Mouse (Mus musculus) heart, embryonic 13.5 days (tissue): ENCODE measurements at regions not wholly inside any gene's neighbourhood (a gene's known extent, or its start where the extent isn't known, plus 50 kb on each side); places are given as distances from the start of the nearest gene placed in this dataset. TPM values are rescaled to one million over a fixed set of nuclear protein-coding genes. Genes with fewer than 3 reads are reported as not detected.

Experiments used
- ATAC-seq: fragments of 200-750 bp; cut with Nextera tagmentation; 2 replicates; pipeline ENCODE4 v1.8.0; 2017; ENCODE audit warnings: moderate TSS enrichment; ENCODE audit not compliant: insufficient number of reproducible peaks, low FRiP score, low TSS enrichment; ENCODE audit errors: extremely low read depth
- H3K27ac ChIP-seq: fragments of 300-500 bp; sonication (generic); replicated peaks from 2 replicates; pipeline ENCODE4 v1.5.1; 2015; ENCODE audit warnings: moderate library complexity, mild to moderate bottlenecking, inconsistent platforms
- H3K27me3 ChIP-seq: fragments of 300-500 bp; sonication (generic); replicated peaks from 2 replicates; pipeline ENCODE4 v1.6.1; 2015; ENCODE audit warnings: mild to moderate bottlenecking, inconsistent platforms
- H3K36me3 ChIP-seq: fragments of 300-500 bp; sonication (generic); 2 replicates; pipeline ENCODE4 v1.6.1; 2015; ENCODE audit warnings: mild to moderate bottlenecking, inconsistent platforms
- H3K4me1 ChIP-seq: fragments of 300-500 bp; sonication (generic); 2 replicates; pipeline ENCODE4 v1.6.1; 2015; ENCODE audit warnings: inconsistent platforms
- H3K4me2 ChIP-seq: fragments of 300-500 bp; sonication (generic); 2 replicates; pipeline ENCODE4 v1.6.1; 2015; ENCODE audit warnings: inconsistent platforms, mild to moderate bottlenecking, moderate library complexity
- H3K4me3 ChIP-seq: fragments of 300-500 bp; sonication (generic); 2 replicates; pipeline ENCODE4 v1.5.1; 2015; ENCODE audit warnings: moderate library complexity, mild to moderate bottlenecking, inconsistent platforms
- H3K9ac ChIP-seq: fragments of 300-500 bp; sonication (generic); 2 replicates; pipeline ENCODE4 v1.6.1; 2015; ENCODE audit warnings: inconsistent platforms, mild to moderate bottlenecking, moderate library complexity
- H3K9me3 ChIP-seq: fragments of 300-500 bp; sonication (generic); 2 replicates; pipeline ENCODE4 v1.6.1; 2016; ENCODE audit warnings: inconsistent platforms
- WGBS: fragments of 180-500 bp; shearing (Covaris S2); methylation state at CpG from one replicate; pipeline ENCODE4 v1.1.7; 2015; ENCODE audit warnings: mixed read lengths; 5-methylcytosine and 5-hydroxymethylcytosine counted together
- microRNA counts: library from miRNA; unstranded; fragments of <30 nt; microRNA quantifications from one replicate; lab custom pipeline; 2016
- microRNA-seq: library from miRNA; unstranded; fragments of <30 nt; microRNA quantifications from one replicate; pipeline ENCODE4, GENCODE M21; 2016

DNA sequence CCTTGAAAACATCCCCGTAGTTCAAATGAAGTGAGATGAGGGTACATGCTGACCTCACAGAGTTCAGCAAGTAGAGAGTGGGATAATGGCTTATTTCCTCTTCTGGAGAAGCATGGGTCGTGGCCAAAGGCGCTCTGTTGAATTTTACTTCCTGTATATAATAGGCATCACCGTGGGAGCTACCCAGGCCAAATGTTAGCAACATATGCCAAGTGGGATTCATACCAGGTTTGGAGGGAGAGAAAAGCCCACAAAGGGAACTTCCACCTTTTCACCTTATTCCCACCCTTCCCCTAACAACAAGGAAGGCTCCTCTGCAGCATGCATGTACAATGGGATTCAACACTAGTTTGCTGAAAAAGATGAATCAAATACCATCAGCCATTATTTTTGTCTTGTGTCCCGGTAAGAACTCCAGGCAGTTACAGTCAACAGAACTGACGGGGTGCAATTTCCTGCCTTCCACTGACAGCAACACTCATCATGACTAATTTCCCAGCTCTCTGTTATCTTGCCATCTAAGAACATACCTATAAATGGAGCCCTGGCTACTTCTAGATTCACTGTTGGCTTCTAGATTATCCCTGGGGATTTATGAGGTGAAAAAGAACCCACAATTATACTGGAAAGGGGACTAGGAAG is 59.4 kb upstream of the Tll1 start:
- 67% methylated on average over 6 of the region's 6 CpGs for WGBS
- no peaks in the 10 kb centered on the region for H3K36me3 ChIP-seq
- no peaks in the 10 kb centered on the region for H3K9me3 ChIP-seq
- H3K9ac ChIP-seq: no peak overlapping the region
- no peak overlapping the region for H3K4me2 ChIP-seq
- H3K4me1 ChIP-seq: no peaks in the 10 kb centered on the region
- no peak for ATAC-seq
- no peaks in the 10 kb centered on the region for H3K27me3 ChIP-seq
- H3K27ac ChIP-seq: no peak overlapping the region
- no peak overlapping the region for H3K4me3 ChIP-seq

MicroRNAs in the stretch of these regions (microRNA counts, 519-probe panel; counts per million panel counts)
- microRNA mmu-miR-710 (lab: Ali Mortazavi, UCI): 209 counts per million, percentile 61 among the panel's probes with 10 or more counts

Small RNAs in the stretch of these regions (microRNA-seq; reads per million reads assigned to microRNA genes)
- gene Mir710: not detected
